Mouse (Mus musculus): ENCODE results near the gene 9930111J21Rik1. TPM values are rescaled to one million over a fixed set of nuclear protein-coding genes. Genes with fewer than 3 reads are reported as not detected.
"Not testable (repeated sequence)": the region's sequence is repeated elsewhere in the genome, so short reads cannot be mapped to it uniquely, and the experiment has no call there.

9930111J21Rik1 gene
- under 1 TPM; 0.81 to 0.95 TPM for total RNA-seq (2021)

DNA sequence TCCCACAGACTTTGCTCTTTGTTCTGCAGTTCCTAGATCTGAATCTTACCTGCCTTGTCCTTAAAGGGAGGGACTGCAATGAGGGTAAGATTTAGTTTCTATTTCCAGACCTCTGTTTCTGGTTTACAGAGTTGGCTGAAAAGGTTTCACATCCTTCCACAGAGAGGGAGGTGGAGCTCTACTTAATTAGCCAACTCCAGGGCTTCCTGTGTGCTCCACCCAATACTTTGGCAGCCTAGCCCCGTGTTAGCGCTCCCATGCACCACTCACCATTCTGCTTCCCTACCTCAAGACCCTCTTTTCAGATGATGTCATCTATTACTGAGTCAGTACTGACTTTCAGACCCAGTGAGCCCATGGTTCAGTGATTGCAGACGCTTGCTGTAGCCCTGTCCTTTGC is at the start of gene 9930111J21Rik1:
TSS of gene 9930111J21Rik1 (minus strand) at position 148 of the 400 bp plus-strand sequence.
- DNase-seq (ENCODE audit: low spot score in 2 of 2); intact Hi-C loops (cut with DNase I): not testable (repeated sequence)

DNA sequence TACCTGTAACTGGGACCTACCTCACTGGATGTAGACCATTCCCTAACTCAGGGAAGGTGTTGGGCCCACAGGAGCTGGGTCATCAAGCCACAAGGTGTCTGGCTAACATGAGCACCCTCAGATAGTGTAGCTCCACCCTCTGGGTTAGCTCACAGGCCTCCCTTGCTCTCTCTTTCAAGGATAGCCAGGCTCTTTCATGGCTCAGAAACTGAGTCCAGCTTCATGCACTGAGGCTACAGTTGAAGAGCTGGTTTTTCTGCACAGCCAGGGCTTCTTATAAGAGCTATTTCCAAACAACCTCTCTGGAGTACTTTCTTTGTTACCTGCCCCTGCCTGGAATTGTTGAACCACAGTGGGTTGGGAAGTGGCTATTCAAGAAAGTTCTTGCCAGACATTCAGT is 32.9 kb upstream of the 9930111J21Rik1 start:
- DNase-seq (ENCODE audit: low spot score in 2 of 2); intact Hi-C loops (cut with DNase I): not testable (repeated sequence)

DNA sequence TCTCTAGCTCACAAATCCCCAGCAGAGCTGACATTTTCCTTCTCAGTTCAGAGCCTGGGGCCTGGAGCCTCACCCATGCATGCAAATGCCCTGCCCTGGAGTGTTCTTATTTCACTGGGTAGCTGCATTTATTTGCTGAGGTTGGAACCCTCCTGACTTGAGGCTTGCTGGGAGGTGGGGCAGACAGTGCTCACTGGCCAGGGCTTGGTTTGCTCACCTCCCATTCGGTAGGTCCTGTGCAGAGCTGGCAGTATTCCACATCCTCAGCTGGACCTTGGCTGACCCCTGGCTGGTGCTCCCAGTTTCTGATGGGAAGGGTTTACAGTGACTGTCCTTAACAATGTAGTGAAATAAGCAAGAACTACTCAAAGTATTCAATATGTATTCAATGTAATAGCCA is 27.6 kb upstream of the 9930111J21Rik1 start:
- intact Hi-C loops (cut with DNase I); DNase-seq (ENCODE audit: low spot score in 2 of 2): not testable (repeated sequence)

DNA sequence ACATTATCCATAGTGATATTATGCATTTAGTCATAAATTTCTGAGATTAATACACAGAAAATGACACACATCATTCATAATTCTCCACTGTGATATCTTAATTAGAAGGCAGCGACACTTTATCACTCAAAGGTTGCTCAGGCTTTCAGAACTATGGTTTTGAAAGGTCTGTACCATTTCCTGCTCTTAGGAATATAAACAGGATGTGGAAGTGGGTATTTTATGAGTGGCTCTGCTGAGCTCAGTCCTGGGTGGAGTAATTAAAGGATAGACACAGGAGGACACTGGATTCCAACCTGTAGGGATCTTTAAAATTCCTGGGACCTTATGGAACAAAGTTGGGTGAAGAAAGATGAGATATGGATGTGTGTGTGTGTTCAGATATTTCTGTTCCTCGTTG is 27.1 kb upstream of the 9930111J21Rik1 start:
- intact Hi-C loops (cut with DNase I); DNase-seq (ENCODE audit: low spot score in 2 of 2): not testable (repeated sequence)

DNA sequence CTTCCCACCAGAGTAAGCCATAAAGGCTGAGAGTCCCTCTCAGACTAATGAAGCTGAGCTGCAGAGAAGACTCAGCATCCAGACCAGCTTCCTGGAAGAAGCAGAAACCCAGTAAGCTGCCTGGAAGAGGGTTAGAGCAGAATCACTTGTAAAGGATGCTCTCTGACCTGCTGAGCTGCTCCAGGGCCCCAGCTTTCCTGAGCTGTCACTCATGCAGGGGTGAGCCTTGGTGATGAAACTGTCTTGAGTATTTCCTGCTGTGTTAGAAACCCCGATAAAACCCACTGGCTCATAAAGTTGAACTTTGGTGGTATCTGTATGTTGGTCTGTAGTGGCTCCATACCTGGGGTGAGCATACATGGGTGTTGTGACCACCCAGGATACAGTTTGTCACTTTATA is 21.2 kb upstream of the 9930111J21Rik1 start:
- DNase-seq (ENCODE audit: low spot score in 2 of 2); intact Hi-C loops (cut with DNase I): not testable (repeated sequence)

DNA sequence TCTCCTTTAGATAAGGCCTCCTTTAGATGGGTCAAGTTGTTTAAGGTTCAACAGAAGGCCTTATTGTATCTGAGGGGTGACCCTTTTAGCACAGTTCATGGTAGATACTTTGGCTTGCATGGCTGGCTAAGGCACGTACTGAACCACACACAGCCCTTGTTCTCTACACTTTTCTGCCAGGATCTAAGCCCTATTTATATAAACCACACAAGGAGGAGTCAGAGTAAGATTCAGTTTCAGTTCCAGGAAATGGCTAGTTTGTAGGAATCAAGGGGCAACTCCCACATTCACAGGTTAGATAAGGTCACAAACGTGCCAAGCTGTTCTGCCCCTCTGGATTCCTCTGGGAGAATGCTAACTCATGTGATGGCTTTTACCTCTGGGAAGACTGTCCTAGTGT is 14.8 kb upstream of the 9930111J21Rik1 start, which contains the start of gene Tgtp1:
TSS of gene Tgtp1 (minus strand) at position 155 of the 400 bp plus-strand sequence.
- intact Hi-C loops (cut with DNase I) = loop anchor here (10.0 kb wide), 1 partner anchor 71 kb away; the partner anchor contains the start of gene Tgtp2

DNA sequence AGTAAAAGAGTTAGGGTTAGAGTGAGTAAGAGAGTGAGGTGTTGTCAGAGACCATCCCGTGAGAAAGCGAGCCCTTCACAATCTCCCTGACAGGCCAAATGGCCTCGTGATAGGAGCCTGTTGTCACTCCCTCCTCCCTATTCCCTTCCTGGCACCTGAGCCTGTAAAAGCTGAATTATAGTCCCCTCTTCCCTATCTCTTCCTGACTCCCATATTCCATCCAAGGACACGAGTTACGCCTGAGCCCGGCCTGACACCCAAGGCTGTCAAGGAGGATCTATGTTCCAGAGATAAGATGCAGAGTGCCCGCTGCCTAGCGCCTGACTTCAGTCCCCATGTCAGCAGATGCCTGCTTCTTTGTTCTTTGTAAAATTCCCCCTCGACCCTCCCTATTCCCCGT is 14.1 kb upstream of the 9930111J21Rik1 start:
- intact Hi-C loops (cut with DNase I) = loop anchor here (10.0 kb wide), 1 partner anchor 72 kb away; the partner anchor contains the start of gene Tgtp2
- DNase-seq (ENCODE audit: low spot score in 2 of 2) = not testable (repeated sequence)

More for the DNA sequence above, 14.8 kb upstream of the 9930111J21Rik1 start, which contains the start of gene Tgtp1:
- not testable (repeated sequence) for DNase-seq (ENCODE audit: low spot score in 2 of 2)

DNA sequence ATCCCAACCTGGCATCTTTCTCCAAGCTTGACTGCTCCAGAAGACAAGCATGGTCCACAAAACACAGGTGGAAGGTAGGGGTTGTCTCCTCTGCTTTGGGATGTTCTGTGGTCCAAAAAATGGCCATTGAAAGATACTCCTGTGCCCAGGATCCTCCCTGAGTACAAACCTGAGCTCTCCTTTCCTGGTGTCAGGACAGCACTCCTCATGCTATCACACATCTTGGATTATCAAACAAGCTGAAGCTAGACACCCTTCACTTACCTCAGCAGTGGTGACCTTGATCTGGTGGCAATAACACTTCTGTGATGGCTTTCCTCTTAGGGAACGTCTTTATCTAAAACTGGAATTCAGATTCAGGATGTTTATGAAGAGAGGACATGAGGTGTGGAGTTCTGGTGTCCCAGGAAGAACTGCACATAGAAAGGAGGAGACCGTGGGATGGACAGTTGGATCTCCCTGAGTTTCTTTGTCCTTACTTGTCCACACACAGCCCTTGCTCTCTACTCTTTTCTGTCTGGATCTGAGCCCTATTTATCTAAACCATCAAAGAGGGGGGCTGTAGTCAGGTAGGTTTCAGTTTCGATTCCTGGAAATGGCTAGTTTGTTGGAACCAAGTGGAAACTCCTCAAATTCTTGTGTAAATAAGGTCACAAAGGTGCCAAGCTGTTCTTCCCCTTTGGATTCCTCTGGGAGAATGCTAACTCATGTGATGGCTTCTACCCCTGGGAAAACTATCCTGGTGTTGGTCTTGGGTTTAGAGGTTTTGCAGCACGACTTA is 12.7 kb upstream of the 9930111J21Rik1 start, which contains the start of gene Gm12185:
TSS of gene Gm12185 (minus strand) at position 487 of the 781 bp plus-strand sequence.
- intact Hi-C loops (cut with DNase I) = loop anchor here (10.0 kb wide), 1 partner anchor 73 kb away; the partner anchor contains the start of gene Tgtp2
- not testable (repeated sequence) for DNase-seq (ENCODE audit: low spot score in 2 of 2)

DNA sequence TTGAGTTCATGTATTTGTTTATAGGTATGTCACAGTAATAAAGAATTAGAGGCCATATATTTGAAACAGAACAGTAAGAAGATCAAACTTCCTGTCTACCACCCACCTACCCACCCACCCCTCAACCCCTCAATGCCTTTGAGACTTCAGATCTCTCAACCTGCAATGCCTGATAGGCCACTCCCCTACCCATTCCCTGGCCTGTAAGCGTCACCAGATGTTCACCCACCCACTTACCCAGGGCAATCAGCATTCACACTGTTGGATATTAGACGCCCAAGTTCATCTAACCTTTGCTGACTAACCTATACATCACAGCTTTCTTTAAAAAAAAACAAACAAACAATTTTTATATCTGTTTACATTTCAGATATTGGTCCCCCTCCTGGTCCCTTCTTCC is 10.8 kb upstream of the 9930111J21Rik1 start:
- intact Hi-C loops (cut with DNase I) = loop anchor here (10.0 kb wide), 1 partner anchor 75 kb away; the partner anchor contains the start of gene Tgtp2
- not testable (repeated sequence) for DNase-seq (ENCODE audit: low spot score in 2 of 2)

DNA sequence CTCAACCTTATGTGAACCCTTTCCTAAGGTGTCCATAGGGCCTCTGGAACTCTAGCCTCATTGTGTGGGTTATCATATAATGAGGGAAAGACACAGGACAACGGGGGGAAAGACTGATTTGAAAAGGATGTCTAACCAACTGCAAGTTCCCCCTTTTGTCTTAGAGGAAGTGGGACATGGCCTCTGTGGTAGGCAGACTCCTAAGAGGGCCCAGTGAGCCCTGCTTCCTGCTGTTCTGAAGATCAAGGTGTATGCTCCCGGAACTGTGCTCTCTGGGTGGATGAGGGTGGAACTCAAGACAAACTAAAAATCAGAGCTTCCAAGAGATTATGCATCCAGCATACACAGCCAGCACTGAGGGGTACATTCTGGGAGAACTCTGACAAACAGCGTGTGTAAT is 9.0 kb upstream of the 9930111J21Rik1 start:
- DNase-seq (ENCODE audit: low spot score in 2 of 2); intact Hi-C loops (cut with DNase I): not testable (repeated sequence)

DNA sequence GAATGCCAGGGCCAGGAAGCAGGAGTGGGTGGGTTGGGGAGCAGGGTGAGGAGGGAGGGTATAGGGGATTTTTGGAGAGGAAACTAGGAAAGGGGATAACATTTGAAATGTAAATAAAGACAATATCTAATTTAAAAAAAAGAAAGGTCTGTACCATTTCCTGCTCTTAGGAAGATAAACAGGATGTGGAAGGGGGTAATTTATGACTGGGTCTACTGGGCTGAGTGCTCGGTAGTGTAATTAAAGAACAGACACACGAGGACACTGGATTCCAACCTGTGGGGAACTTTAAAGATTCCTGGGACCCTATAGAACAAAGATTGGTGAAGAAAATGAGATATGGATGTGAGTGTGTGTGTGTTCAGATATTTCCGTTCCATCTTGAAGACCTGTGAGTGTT is 3.6 kb upstream of the 9930111J21Rik1 start:
- intact Hi-C loops (cut with DNase I); DNase-seq (ENCODE audit: low spot score in 2 of 2): not testable (repeated sequence)

DNA sequence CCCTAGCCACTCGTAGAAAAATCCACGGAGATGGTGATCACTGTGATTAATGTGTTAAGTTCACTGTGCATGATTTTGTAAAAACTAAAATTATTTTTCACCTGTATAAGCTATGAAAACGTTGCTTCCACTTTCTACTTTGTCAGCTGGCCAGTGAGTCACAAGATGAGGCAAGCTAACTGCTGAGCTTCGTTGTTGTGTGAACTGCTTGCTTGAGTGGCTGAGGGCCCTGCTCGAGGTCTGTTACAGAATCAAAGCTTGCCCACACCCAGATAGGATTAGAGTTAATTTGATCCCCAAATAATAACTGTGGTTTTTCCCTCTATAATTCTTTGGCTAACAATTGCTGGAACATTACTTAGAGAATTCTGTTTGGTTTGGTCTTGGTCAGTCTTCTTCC is 854 bp upstream of the 9930111J21Rik1 start:
- DNase-seq (ENCODE audit: low spot score in 2 of 2); intact Hi-C loops (cut with DNase I): not testable (repeated sequence)

DNA sequence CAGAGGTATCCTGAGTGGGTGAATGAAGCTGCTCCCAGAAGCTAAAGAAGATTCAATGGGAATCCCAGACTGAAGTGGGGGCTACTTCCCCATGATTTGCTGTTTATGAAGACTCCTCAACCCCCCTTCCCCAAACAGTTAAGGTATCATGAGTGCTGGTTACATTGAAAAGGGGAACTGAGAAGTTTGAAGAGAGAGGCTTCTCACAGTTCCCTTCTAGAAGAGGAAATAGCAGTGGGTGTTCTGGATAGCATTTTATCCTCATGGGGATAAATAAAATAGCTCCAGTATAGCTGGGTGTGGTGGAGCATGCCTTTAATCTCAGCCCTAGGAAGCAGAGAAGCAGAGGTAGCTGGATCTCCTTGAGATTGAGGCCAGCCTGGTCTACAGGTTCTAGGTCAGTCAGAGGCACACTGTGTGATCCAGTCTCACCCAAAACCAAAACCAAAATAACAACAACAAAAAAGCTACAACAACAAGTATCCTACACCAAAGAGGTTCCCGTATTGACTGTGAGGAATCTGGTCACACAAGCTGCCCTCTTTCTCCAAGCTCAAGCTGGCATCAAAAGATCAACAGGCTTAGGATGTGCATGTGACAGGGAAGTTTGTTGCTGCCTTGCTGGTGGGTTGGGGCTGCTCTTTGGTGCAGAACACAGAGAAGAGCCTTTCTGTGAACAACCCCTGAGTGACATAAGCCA is 808 bp downstream of the 9930111J21Rik1 start, which contains the start of gene Olfr56:
TSS of gene Olfr56 (plus strand) at position 650 of the 700 bp plus-strand sequence.
- DNase-seq (ENCODE audit: low spot score in 2 of 2); intact Hi-C loops (cut with DNase I): not testable (repeated sequence)

DNA sequence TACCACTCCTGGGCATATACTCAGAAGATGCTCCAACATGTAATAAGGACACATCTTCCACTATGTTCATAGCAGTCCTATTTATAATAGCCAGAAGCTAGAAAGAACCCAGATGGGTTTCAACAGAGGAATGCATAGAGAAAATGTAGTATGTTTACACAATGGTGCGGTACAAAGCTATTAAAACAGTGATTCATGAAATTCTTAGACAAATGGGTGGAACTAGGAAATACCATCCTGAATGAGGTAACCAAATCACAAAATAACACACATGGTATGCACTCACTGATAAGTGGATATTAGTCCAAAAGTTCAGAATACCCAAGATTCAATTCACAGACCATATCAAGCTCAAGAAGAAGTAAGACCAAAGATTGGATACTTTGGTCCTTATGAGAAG is 4.5 kb downstream of the 9930111J21Rik1 start:
- DNase-seq (ENCODE audit: low spot score in 2 of 2); intact Hi-C loops (cut with DNase I): not testable (repeated sequence)

DNA sequence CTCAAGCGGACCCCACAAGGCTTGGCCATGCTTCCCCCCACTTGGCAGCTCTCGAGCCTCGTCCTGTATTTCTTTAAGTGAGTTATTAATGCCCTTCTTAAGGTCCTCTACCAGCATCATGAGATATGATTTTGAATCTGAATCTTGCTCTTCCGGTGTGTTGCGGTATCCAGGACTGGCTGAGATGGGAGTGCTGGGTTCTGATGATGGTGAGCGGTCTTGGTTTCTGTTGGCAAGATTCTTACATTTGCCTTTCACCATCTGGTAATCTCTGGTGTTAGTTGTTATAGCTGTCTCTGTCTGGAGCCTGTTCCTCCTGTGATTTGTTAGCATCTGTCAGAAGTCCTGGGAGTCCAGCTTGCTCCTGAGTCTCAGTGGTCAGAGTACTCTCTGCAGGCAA is 33.1 kb downstream of the 9930111J21Rik1 start, which contains the start of gene Psme2b:
TSS of gene Psme2b (minus strand) at position 101 of the 400 bp plus-strand sequence.
- DNase-seq (ENCODE audit: low spot score in 2 of 2); intact Hi-C loops (cut with DNase I): not testable (repeated sequence)

DNA sequence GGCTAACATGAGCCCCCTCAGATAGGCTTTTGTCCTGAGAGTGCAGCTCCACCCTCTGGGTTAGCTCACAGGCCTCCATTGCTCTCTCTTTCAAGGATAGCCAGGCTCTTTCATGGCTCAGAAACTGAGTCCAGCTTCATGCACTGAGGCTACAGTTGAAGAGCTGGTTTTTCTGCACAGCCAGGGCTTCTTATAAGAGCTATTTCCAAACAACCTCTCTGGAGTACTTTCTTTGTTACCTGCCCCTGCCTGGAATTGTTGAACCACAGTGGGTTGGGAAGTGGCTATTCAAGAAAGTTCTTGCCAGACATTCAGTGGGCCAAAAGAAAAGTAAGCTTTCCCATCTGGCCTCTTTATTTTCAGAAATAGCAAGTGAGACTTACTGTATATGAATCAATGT is 39.9 kb downstream of the 9930111J21Rik1 start:
- DNase-seq (ENCODE audit: low spot score in 2 of 2); intact Hi-C loops (cut with DNase I): not testable (repeated sequence)

DNA sequence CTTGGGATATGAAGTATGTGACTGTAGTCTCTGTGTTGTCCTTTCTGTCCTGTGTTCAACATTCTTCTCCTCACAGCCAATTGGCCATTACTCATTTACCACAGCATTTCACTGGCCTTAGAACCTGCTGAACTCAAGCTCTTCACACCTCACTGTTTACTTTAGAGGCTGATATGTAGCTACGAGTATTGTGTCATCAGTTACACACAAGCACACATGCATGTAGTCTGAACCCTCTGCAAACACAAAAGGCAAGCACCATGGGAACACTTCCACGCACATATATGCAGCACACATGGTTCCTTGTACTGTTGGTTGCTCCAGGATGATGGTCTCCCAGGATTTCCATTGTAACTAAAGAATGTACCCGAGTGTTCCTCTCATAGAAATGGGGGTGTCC is 43.9 kb downstream of the 9930111J21Rik1 start:
- DNase-seq (ENCODE audit: low spot score in 2 of 2); intact Hi-C loops (cut with DNase I): not testable (repeated sequence)

DNA sequence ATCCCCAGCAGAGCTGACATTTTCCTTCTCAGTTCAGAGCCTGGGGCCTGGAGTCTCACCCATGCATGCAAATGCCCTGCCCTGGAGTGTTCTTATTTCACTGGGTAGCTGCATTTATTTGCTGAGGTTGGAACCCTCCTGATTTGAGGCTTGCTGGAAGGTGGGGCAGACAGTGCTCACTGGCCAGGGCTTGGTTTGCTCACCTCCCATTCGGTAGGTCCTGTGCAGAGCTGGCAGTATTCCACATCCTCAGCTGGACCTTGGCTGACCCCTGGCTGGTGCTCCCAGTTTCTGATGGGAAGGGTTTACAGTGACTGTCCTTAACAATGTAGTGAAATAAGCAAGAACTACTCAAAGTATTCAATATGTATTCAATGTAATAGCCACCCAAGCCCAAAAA is 45.3 kb downstream of the 9930111J21Rik1 start:
- DNase-seq (ENCODE audit: low spot score in 2 of 2) = not testable (repeated sequence)

DNA sequence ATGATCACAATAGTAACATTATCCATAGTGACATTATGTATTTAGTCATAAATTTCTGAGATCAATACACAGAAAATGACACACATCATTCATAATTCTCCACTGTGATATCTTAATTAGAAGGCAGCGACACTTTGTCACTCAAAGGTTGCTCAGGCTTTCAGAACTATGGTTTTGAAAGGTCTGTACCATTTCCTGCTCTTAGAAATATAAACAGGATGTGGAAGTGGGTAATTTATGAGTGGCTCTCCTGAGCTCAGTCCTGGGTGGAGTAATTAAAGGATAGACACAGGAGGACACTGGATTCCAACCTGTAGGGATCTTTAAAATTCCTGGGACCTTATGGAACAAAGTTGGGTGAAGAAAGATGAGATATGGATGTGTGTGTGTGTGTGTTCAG is 45.8 kb downstream of the 9930111J21Rik1 start:
- intact Hi-C loops (cut with DNase I); DNase-seq (ENCODE audit: low spot score in 2 of 2): not testable (repeated sequence)

More for the DNA sequence above, 45.3 kb downstream of the 9930111J21Rik1 start:
- intact Hi-C loops (cut with DNase I) = not testable (repeated sequence)

DNA sequence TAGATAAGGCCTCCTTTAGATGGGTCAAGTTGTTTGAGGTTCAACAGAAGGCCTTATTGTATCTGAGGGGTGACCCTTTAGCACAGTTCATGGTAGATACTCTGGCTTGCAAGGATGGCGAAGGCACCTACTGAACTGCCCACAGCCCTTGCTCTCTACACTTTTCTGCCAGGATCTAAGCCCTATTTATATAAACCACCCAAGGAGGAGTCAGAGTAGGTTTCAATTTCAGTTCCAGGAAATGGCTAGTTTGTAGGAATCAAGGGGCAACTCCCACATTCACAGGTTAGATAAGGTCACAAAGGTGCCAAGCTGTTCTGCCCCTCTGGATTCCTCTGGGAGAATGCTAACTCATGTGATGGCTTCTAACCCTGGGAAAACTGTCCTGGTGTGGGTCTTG is 51.1 kb downstream of the 9930111J21Rik1 start:
- intact Hi-C loops (cut with DNase I); DNase-seq (ENCODE audit: low spot score in 2 of 2): not testable (repeated sequence)

All from left cerebral cortex, postnatal 36 days (tissue).